Mouse (Mus musculus) embryonic facial prominence, embryonic 13.5 days (tissue): ENCODE data around the gene Inpp5d. TPM values are rescaled to one million over a fixed set of nuclear protein-coding genes. Genes with fewer than 3 reads are reported as not detected.

Source experiments
- ATAC-seq: fragments of 200-750 bp; cut with Nextera tagmentation; 2 replicates; pipeline ENCODE4 v1.8.0; 2017; ENCODE audit warnings: low read depth; ENCODE audit not compliant: insufficient number of reproducible peaks, insufficient read depth, low FRiP score, low TSS enrichment
- H3K27ac ChIP-seq: fragments of 300-500 bp; sonication (generic); 2 replicates; pipeline ENCODE4 v1.5.1; 2015; ENCODE audit warnings: moderate library complexity, mild to moderate bottlenecking, inconsistent platforms
- H3K27me3 ChIP-seq: fragments of 300-500 bp; sonication (generic); 2 replicates; pipeline ENCODE4 v1.6.1; 2015; ENCODE audit warnings: mild to moderate bottlenecking, inconsistent platforms
- H3K36me3 ChIP-seq: fragments of 300-500 bp; sonication (generic); 2 replicates; pipeline ENCODE4 v1.6.1; 2015; ENCODE audit warnings: mild to moderate bottlenecking, inconsistent platforms
- H3K4me1 ChIP-seq: fragments of 300-500 bp; sonication (generic); 2 replicates; pipeline ENCODE4 v1.6.1; 2015; ENCODE audit warnings: inconsistent platforms
- H3K4me2 ChIP-seq: fragments of 300-500 bp; sonication (generic); 2 replicates; pipeline ENCODE4 v1.6.1; 2015; ENCODE audit warnings: moderate library complexity, mild to moderate bottlenecking, inconsistent platforms
- H3K4me3 ChIP-seq: fragments of 300-500 bp; sonication (generic); 2 replicates; pipeline ENCODE4 v1.5.1; 2015; ENCODE audit warnings: mild to moderate bottlenecking, inconsistent platforms
- H3K9ac ChIP-seq: fragments of 300-500 bp; sonication (generic); 2 replicates; pipeline ENCODE4 v1.6.1; 2015; ENCODE audit warnings: mild to moderate bottlenecking, inconsistent platforms
- H3K9me3 ChIP-seq: fragments of 300-500 bp; sonication (generic); 2 replicates; pipeline ENCODE4 v1.6.1; 2016; ENCODE audit warnings: inconsistent platforms
- WGBS: fragments of 180-500 bp; shearing (Covaris S2); methylation state at CpG from one replicate; pipeline ENCODE4 v1.1.7; 2015; ENCODE audit warnings: mixed read lengths; 5-methylcytosine and 5-hydroxymethylcytosine counted together
- polyA plus RNA-seq: library from polyadenylated mRNA; unstranded; fragments of >200 nt; fragmentation: Nextera tagmentation; extraction: Ambion mirVana; gene quantifications from 2 replicates; pipeline ENCODE4 v1.2.1, GENCODE M21; 2015

Gene Inpp5d
- polyA plus RNA-seq, 1 experiment from 2014 or later, result 3.6 TPM

DNA sequence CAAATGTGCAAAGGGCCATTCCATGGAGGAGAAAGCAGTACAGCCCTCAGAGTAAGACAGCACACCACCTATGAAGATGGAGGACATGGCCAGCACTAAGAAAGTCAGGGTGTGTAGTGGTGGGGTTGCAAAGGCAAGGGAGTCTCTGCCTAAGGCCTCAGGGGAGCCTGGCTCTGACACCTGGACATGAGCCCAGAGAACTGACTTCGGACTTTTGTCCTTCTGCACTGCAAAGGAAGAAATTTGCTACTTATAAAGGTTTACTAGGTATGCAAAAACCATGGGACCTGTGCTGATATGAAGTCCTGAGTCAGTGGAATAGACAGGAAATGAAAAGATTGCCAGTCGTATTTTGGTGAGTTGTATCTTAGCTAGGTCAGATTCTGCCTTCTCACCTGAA, 18.3 kb upstream of the Inpp5d start:
- H3K27me3 ChIP-seq, result no peaks in the 10 kb centered on the region

DNA sequence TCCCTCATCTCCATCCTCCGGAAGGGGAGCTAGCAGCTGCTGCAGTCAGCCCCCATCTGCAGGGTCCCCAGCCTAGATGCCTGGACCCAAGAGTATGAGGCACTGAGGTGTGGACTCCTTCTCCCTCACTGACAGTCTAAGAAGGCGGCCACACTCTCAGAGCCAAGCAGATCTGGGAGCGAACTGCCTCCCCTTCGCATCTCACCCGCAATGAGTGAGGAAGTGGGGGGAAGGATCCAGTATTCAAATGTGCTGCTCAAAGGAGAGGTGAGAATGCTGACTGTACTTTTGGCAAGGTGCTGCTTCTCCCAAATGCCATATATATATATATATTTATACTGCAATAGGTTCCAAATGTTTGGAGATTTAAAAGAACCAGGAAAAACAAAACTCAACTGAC, 16.7 kb upstream of the Inpp5d start:
- Histone ChIP-seq H3K4me3 (no peak overlapping the region), H3K36me3 (no peaks in the 10 kb centered on the region), H3K27me3 (no peaks in the 10 kb centered on the region), H3K4me2 (no peak overlapping the region), H3K9ac (no peak overlapping the region), H3K4me1 (no peaks in the 10 kb centered on the region), H3K27ac (no peak overlapping the region), H3K9me3 (no peaks in the 10 kb centered on the region)
- no peak for ATAC-seq
- whole genome bisulfite sequencing, result 84% methylated on average over 5 of the region's 5 CpGs

More for the DNA sequence above, 18.3 kb upstream of the Inpp5d start:
- H3K9ac ChIP-seq, result no peak overlapping the region
- H3K27ac ChIP-seq, result no peak overlapping the region
- H3K4me2 ChIP-seq, result no peak overlapping the region
- H3K9me3 ChIP-seq, result no peaks in the 10 kb centered on the region
- H3K4me3 ChIP-seq, result no peak overlapping the region
- no peaks in the 10 kb centered on the region for H3K4me1 ChIP-seq
- no peak for ATAC-seq
- no peaks in the 10 kb centered on the region for H3K36me3 ChIP-seq
- 63% methylated on average over 2 of the region's 2 CpGs for WGBS

DNA sequence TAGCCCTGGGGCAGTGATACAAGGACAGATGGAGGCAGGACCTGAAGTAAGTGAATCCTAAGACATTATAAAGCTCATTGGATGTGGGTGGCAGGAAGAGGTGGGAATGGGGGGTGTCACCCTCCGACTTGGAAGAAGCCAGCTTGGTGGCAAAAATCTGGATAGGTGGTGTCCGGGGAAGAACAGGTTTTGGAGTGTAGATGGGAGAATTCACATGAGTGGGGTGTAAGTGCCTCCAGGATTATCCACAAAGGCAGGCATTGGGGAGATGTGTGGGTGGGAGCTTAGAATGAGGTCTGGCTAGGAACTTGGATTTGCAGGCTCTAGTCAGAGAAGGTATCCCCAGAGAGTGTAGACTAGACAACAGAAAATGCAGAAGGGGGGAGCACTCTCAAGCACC, 14.8 kb upstream of the Inpp5d start:
- Histone ChIP-seq H3K4me1 (no peaks in the 10 kb centered on the region), H3K27me3 (no peaks in the 10 kb centered on the region), H3K36me3 (no peaks in the 10 kb centered on the region), H3K27ac (no peak overlapping the region), H3K9ac (no peak overlapping the region), H3K4me3 (no peak overlapping the region), H3K4me2 (no peak overlapping the region), H3K9me3 (no peaks in the 10 kb centered on the region)
- WGBS, result 88% methylated on average over 2 of the region's 2 CpGs
- ATAC-seq, result no peak

DNA sequence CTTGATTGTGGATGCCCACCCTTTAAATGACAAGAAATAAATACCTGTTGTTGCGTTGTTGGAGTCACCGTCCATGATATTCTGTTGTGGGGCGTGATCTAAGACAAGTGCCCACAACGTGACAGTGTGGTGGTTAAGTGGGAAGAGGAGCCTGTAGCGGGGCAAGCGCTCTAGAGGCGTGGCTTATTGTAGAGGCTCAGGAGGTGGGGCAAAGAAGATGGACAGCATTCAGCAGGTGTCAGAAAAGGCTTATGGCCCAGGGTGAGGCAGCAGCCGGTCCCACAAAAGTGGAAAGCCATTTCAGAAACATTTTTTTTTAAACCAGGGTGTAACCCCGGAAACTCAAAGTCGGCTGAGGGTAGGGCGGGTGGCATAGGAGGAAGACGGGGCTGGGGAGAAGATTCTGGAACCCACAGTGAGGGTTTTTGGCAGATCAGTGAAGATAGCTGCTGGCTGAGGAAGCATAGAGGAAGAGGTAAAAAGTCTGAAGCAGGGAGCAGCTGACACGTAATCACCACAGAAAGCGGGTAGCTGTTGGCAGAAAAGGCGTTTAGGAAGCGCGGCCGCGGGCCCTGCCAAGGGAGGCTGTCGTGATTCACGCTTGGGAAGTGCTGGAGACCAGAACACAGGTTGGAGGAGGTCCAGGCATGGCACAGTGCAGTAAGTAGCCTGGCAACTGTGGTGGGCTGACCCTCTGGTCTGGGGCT, 12.6 kb upstream of the Inpp5d start:
- 79% methylated on average over 21 of the region's 21 CpGs for WGBS
- no peak for ATAC-seq
- Histone ChIP-seq H3K4me1 (no peaks in the 10 kb centered on the region), H3K4me3 (no peak overlapping the region), H3K9me3 (no peaks in the 10 kb centered on the region), H3K9ac (no peak overlapping the region), H3K27me3 (no peaks in the 10 kb centered on the region), H3K4me2 (no peak overlapping the region), H3K36me3 (no peaks in the 10 kb centered on the region), H3K27ac (no peak overlapping the region)

DNA sequence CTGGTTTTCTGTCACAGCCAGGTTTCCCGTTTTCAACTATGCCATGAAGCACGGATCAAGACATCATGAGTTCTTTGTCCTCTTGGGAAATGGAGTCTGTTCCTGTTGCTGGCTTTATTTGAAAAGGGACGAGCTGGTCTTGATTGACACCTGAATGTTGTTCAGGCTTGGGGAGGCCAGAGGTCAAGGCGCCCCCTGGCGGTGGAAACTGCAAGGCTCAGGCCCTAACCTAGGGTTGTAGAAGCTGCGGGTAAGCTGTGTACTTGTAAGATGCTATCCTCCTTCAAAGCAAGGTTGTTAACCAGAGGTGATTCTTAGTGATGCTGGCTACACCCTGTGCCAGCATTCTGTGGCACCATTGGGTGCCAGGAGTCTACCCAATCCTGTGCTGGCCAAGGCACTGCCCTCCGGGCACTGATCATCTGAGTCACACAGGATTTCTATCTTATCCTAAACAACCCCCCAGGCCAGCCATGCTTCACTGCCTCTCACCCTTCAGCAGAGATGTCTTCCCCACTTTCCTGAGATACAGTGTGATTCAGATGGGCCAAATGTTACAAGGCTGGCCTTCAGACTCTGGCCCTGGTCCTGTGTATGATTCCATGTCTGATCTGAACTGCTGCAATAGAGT, 11.6 kb upstream of the Inpp5d start:
- no peaks in the 10 kb centered on the region for H3K9me3 ChIP-seq
- no peak overlapping the region for H3K4me2 ChIP-seq
- 33% methylated on average over 7 of the region's 7 CpGs for WGBS
- H3K4me1 ChIP-seq, result no peaks in the 10 kb centered on the region
- no peak overlapping the region for H3K4me3 ChIP-seq
- no peak for ATAC-seq
- no peak overlapping the region for H3K27ac ChIP-seq
- H3K9ac ChIP-seq, result no peak overlapping the region
- no peaks in the 10 kb centered on the region for H3K27me3 ChIP-seq
- no peaks in the 10 kb centered on the region for H3K36me3 ChIP-seq

DNA sequence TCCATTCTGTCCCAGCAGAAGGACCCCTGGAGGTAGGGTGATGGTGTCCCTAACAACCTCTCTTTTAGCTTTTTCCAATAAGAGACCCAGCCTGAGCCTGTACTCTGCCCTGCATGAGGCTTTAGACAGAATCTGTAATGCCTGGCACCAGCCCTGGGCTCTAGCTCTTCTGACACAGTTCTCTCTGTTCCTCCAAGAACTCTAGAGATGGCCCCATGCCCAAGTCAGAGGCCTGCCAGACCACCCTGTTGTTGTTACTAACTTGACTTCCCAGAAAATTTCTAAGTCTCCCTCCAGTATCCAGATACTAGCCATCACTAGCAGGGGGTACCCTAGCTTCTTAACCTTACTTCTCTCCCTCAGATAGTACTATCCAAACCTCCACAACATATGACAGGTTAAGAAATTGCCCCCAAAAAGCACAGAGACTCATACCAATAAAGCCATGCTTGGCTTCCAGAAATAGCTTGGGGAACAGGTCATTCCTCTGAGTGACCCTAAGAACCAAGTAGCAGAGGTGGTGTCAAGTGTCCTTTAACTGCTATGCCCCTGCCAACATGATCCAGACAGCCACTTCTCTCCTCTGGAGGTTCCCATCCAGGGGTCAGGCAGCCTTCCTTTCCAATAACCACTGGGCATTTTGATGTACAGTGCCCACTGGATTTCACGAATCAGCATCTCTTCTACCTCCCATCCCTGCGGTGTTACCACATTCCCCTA, 5.4 kb upstream of the Inpp5d start:
- no peak overlapping the region for H3K4me3 ChIP-seq
- ATAC-seq, result no peak
- H3K4me2 ChIP-seq, result no peak overlapping the region
- no peaks in the 10 kb centered on the region for H3K36me3 ChIP-seq
- 80% methylated on average over 2 of the region's 2 CpGs for WGBS
- H3K4me1 ChIP-seq, result no peaks in the 10 kb centered on the region
- no peak overlapping the region for H3K9ac ChIP-seq
- H3K27me3 ChIP-seq, result no peaks in the 10 kb centered on the region
- H3K9me3 ChIP-seq, result no peaks in the 10 kb centered on the region
- no peak overlapping the region for H3K27ac ChIP-seq

DNA sequence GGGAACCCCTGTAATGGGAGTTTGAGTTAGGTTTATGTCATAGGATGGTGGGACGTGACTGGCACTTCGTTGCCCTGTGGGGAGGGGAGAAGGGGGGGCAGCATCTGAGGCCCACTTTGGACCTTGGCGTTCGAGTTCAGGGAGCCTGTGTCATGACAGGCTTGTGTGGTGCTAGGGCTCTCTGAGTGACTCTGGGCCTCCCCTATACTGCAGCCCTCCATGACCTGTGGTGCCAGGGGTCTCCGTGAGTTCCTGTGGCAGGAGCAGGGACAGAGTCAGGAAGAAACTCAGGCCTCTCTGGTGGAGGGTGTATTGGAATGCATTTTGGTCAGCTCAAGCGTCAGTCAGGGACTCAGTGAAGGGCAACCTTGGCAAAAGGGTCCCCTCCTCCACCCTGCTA, 581 bp downstream of the Inpp5d start:
- peak overlapping the region; percentile 7; the same call in 1 of the 2 replicates for H3K4me2 ChIP-seq
- no peaks in the 10 kb centered on the region for H3K36me3 ChIP-seq
- 0 out of 2 replicates have a peak, but pooled peaks cover 3% of the 10 kb centered on the region for H3K4me1 ChIP-seq
- 74% methylated on average over 6 of the region's 6 CpGs for WGBS
- no peak overlapping the region for H3K9ac ChIP-seq
- no peaks in the 10 kb centered on the region for H3K27me3 ChIP-seq
- H3K4me3 ChIP-seq, result peak overlapping the region; percentile 17
- H3K9me3 ChIP-seq, result no peaks in the 10 kb centered on the region
- no peak overlapping the region for H3K27ac ChIP-seq
- no peak for ATAC-seq

DNA sequence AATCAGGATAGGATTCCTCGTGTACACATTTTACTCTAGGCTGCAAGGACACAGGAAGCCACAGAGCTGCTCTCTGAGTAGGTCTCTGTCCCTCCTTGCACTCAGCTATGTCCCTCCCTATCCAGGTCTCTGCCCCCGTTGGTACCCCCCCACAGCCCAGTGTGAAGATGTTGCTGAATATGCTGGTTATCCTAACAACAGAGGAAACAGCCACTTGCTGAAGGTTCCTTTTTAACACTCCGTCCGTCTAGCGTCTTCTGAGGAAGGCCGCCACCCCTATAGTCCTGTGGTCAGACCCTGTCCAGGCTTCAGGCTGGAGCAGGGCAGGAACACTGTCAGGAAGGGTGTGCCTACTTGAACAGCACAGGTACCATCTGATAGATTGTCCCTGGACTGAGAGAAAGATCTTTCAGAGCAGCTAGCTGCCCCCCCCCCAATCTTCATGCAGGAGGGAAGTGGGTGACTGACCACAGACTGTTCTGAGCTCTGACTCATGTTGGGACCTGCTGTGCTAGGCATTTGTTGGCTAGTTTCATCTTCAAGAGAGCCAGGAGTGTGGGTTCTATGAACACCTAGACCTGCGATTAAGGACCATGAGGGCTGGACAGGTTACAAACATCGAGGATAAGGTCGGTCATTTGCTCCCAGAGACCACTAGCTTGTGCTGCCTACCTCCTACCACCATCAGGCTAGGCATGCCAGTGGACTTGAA, 1.2 kb downstream of the Inpp5d start:
- Histone ChIP-seq H3K4me3 (peak overlapping the region; percentile 17; the same call in 1 of the 2 replicates), H3K27ac (no peak overlapping the region), H3K9ac (no peak overlapping the region), H3K4me2 (peak overlapping the region; percentile 11; the same call in 1 of the 2 replicates), H3K27me3 (no peaks in the 10 kb centered on the region), H3K9me3 (no peaks in the 10 kb centered on the region), H3K4me1 (0 out of 2 replicates have a peak, but pooled peaks cover 3% of the 10 kb centered on the region), H3K36me3 (no peaks in the 10 kb centered on the region)
- 84% methylated on average over 9 of the region's 9 CpGs for WGBS
- ATAC-seq, result no peak

DNA sequence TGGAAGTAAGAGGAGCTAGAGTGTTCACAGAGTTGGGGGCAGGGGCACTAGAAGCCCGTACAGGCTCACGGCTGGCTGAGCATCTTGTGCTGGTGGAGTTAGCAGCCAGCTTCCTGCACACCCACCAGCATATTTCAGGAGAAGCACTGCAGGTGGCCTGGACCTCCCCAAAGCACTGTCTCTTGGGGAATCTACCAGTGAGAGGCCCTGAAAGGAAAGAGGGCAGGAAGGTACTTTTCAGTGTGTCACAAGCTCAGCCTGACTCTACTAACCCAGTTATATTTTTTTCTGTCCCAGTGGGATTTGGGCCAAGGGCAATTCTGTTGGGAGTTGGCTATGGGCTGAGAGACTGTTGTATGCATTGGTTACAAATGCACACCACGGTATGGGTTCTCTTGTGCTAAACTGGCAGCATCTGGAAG, 1.8 kb downstream of the Inpp5d start:
- 66% methylated on average over 3 of the region's 3 CpGs for WGBS
- Histone ChIP-seq H3K27ac (no peak overlapping the region), H3K9ac (no peak overlapping the region), H3K4me2 (peak overlapping the region; percentile 11; the same call in 1 of the 2 replicates), H3K4me3 (no peak overlapping the region), H3K27me3 (no peaks in the 10 kb centered on the region), H3K9me3 (no peaks in the 10 kb centered on the region), H3K4me1 (0 out of 2 replicates have a peak, but pooled peaks cover 3% of the 10 kb centered on the region), H3K36me3 (no peaks in the 10 kb centered on the region)
- ATAC-seq, result no peak

DNA sequence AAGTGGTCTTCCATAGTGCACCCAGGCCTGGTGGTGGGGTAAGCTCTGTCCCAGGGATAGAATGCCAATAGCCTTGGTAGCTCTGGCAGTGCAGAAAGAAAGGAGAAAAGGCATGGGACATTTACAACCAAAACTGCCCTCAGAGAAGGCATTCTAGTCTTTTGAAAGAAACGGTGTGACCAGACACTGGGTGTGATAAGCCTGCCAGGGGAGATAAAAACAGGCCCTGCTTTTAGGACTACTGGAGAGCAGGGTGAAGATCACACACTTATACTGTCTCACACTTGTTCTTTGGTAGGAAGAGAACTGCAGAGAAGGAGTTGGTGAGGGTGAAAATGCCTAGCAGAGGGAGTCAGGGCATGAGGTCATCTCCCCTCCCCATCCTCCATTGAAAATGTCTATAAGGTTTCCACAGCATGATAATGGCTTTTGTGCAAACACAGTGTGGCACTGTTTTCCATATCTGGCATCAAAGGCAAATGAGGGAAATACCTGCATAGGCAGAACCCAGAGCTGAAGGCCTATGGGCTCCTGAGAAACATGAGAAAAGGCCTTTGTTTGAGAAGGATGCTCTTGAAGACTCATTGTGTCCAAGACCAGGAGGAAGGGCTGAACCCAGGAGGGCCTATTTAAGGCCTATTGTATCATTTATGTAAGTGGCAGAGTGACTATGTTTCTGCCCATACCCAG, 4.0 kb downstream of the Inpp5d start:
- H3K9me3 ChIP-seq, result no peaks in the 10 kb centered on the region
- H3K27ac ChIP-seq, result no peak overlapping the region
- no peaks in the 10 kb centered on the region for H3K36me3 ChIP-seq
- WGBS, result 86% methylated on average over 1 of the region's 1 CpGs
- H3K9ac ChIP-seq, result no peak overlapping the region
- no peak overlapping the region for H3K4me2 ChIP-seq
- H3K4me1 ChIP-seq, result 0 out of 2 replicates have a peak, but pooled peaks cover 5% of the 10 kb centered on the region
- ATAC-seq, result no peak
- no peaks in the 10 kb centered on the region for H3K27me3 ChIP-seq
- no peak overlapping the region for H3K4me3 ChIP-seq

DNA sequence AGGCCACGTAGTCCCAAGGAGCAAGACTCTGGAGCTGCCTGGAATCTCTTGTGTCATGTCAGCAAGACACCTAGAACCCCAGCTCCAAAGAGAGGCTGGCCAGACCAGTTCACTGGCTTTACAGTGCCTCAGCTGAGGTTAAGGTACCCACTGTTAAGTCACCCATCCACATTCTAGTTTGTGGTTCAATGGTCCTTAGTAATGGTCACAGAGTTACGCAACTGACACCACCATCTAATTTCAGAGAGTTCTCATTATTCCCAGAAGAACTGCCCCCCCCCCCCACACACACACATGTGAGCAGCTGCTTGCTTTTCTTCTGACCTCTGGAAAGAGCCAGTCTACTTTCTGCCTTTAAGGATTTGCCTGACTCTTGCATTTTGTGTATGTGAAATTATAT, 4.7 kb downstream of the Inpp5d start:
- Histone ChIP-seq H3K36me3 (no peaks in the 10 kb centered on the region), H3K9ac (no peak overlapping the region), H3K4me2 (no peak overlapping the region), H3K9me3 (no peaks in the 10 kb centered on the region), H3K27me3 (no peaks in the 10 kb centered on the region), H3K4me3 (no peak overlapping the region), H3K27ac (no peak overlapping the region), H3K4me1 (0 out of 2 replicates have a peak, but pooled peaks cover 5% of the 10 kb centered on the region)
- no peak for ATAC-seq
- WGBS, result 76% methylated on average over 2 of the region's 2 CpGs
